Mouse (Mus musculus) forebrain, embryonic 16.5 days (tissue): Measurements from ENCODE around the gene Lclat1. TPM values are rescaled to one million over a fixed set of nuclear protein-coding genes. Genes with fewer than 3 reads are reported as not detected.
"Not testable (repeated sequence)": the region's sequence is repeated elsewhere in the genome, so short reads cannot be mapped to it uniquely, and the experiment has no call there.

Source experiments
- ATAC-seq: fragments of 200-750 bp; cut with Nextera tagmentation; 2 replicates; pipeline ENCODE4 v1.8.0; 2017; ENCODE audit warnings: mild to moderate bottlenecking, moderate library complexity
- H3K27ac ChIP-seq: fragments of 300-500 bp; sonication (generic); 2 replicates; pipeline ENCODE4 v1.5.1; 2014; ENCODE audit warnings: low read length, control low read depth
- H3K27me3 ChIP-seq: fragments of 300-500 bp; sonication (generic); replicated peaks from 2 replicates; pipeline ENCODE4 v1.6.1; 2014; ENCODE audit warnings: low read length; ENCODE audit not compliant: control insufficient read depth, insufficient read depth
- H3K36me3 ChIP-seq: fragments of 300-500 bp; sonication (generic); 2 replicates; pipeline ENCODE4 v1.6.1; 2014; ENCODE audit not compliant: control insufficient read depth, insufficient read depth
- H3K4me1 ChIP-seq: fragments of 300-500 bp; sonication (generic); replicated peaks from 2 replicates; pipeline ENCODE4 v1.6.1; 2014; ENCODE audit warnings: low read length; ENCODE audit not compliant: control insufficient read depth, insufficient read depth
- H3K4me2 ChIP-seq: fragments of 300-500 bp; sonication (generic); 2 replicates; pipeline ENCODE4 v1.6.1; 2014; ENCODE audit warnings: mild to moderate bottlenecking, low read length, control low read depth
- H3K4me3 ChIP-seq: fragments of 300-500 bp; sonication (generic); replicated peaks from 2 replicates; pipeline ENCODE4 v1.5.1; 2014; ENCODE audit warnings: mild to moderate bottlenecking, low read length, control low read depth
- H3K9ac ChIP-seq: fragments of 300-500 bp; sonication (generic); replicated peaks from 2 replicates; pipeline ENCODE4 v1.6.1; 2014; ENCODE audit warnings: low read depth, low read length, control low read depth
- H3K9me3 ChIP-seq: fragments of 300-500 bp; sonication (generic); 2 replicates; pipeline ENCODE4 v1.6.1; 2016; ENCODE audit warnings: low read length; ENCODE audit not compliant: control insufficient read depth
- WGBS: fragments of 180-500 bp; shearing (Covaris S2); extraction: QIAGEN DNeasy Blood & Tissue Kit; methylation state at CpG from one replicate; pipeline ENCODE4 v1.1.7; 2014; 5-methylcytosine and 5-hydroxymethylcytosine counted together
- polyA plus RNA-seq: library from polyadenylated mRNA; unstranded; fragments of >200 nt; fragmentation: Nextera tagmentation; extraction: Ambion mirVana; gene quantifications from 2 replicates; pipeline ENCODE4 v1.2.1, GENCODE M21; 2015

Lclat1 gene
- polyA plus RNA-seq, 1 experiment from 2014 or later, result 9.8 TPM

- Histone ChIP-seq H3K9me3 (no peaks in the 10 kb centered on the region), H3K4me1 (no peaks in the 10 kb centered on the region), H3K36me3 (no peaks in the 10 kb centered on the region), H3K27me3 (no peaks in the 10 kb centered on the region), H3K4me2 (no peak overlapping the region), H3K27ac (no peak overlapping the region), H3K4me3 (no peak overlapping the region), H3K9ac (no peak overlapping the region)
- ATAC-seq, result no peak
- 91% methylated on average over 2 of the region's 2 CpGs for WGBS
Observed at GRCm38 (mm10) chr17:73262558-73262957, 154.8 kb downstream of the Lclat1 start.

DNA sequence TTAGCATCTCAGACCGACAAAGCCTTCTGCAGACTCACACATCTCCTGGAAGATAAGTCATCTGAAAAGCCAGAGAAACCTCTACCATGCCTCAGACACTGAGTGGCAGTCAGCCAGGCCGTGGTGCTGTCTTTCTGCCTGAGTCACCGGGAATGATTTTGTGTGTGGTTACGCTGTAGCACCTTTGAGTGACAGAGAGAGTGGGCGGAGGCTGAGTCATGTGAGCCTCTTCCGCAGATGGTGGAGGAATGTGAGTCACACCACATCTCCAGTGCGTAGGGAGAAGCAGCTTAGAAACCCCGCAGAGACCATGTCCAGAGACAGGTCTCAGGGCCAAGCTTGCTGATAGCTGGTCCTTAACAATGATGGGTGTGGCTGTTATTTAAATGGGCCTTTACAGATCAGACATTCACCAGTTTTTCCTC lies 155.3 kb downstream of the Lclat1 start:
- no peak overlapping the region for H3K27ac ChIP-seq
- WGBS, result 89% methylated on average over 8 of the region's 8 CpGs
- no peaks in the 10 kb centered on the region for H3K36me3 ChIP-seq
- no peak overlapping the region for H3K9ac ChIP-seq
- no peak overlapping the region for H3K4me2 ChIP-seq
- H3K27me3 ChIP-seq, result no peaks in the 10 kb centered on the region
- no peaks in the 10 kb centered on the region for H3K4me1 ChIP-seq
- H3K4me3 ChIP-seq, result no peak overlapping the region
- no peak for ATAC-seq
- H3K9me3 ChIP-seq, result no peaks in the 10 kb centered on the region

GRCm38 (mm10) chr17:73270871-73271796 lies 163.3 kb downstream of the Lclat1 start:
- Histone ChIP-seq H3K36me3 (no peaks in the 10 kb centered on the region), H3K4me3 (no peak overlapping the region), H3K4me2 (no peak overlapping the region), H3K9me3 (no peaks in the 10 kb centered on the region), H3K4me1 (peaks cover 12% of the 10 kb centered on the region), H3K27ac (peak overlapping the region; percentile 70), H3K9ac (no peak overlapping the region), H3K27me3 (no peaks in the 10 kb centered on the region)
- ATAC-seq, result peak; percentile 79
- WGBS, result 72% methylated on average over 15 of the region's 15 CpGs

GRCm38 (mm10) chr17:73271797-73272600 lies 164.2 kb downstream of the Lclat1 start:
- no peak overlapping the region for H3K9ac ChIP-seq
- H3K4me1 ChIP-seq, result peaks cover 12% of the 10 kb centered on the region
- peak overlapping the region; percentile 70 for H3K27ac ChIP-seq
- no peak overlapping the region for H3K4me2 ChIP-seq
- 77% methylated on average over 7 of the region's 7 CpGs for WGBS
- H3K4me3 ChIP-seq, result no peak overlapping the region
- peak; percentile 89 for ATAC-seq
- H3K9me3 ChIP-seq, result no peaks in the 10 kb centered on the region
- no peaks in the 10 kb centered on the region for H3K36me3 ChIP-seq
- no peaks in the 10 kb centered on the region for H3K27me3 ChIP-seq

GRCm38 (mm10) chr17:73273809-73274208 lies 166.0 kb downstream of the Lclat1 start:
- ATAC-seq, result no peak
- H3K4me3 ChIP-seq, result no peak overlapping the region
- WGBS, result 93% methylated on average over 7 of the region's 7 CpGs
- no peaks in the 10 kb centered on the region for H3K36me3 ChIP-seq
- peaks cover 12% of the 10 kb centered on the region for H3K4me1 ChIP-seq
- no peak overlapping the region for H3K9ac ChIP-seq
- H3K4me2 ChIP-seq, result no peak overlapping the region
- no peak overlapping the region for H3K27ac ChIP-seq
- no peaks in the 10 kb centered on the region for H3K27me3 ChIP-seq
- H3K9me3 ChIP-seq, result no peaks in the 10 kb centered on the region

- no peak overlapping the region for H3K9ac ChIP-seq
- H3K27ac ChIP-seq, result no peak overlapping the region
- no peaks in the 10 kb centered on the region for H3K27me3 ChIP-seq
- ATAC-seq, result no peak
- 90% methylated on average over 10 of the region's 10 CpGs for WGBS
- H3K4me1 ChIP-seq, result peaks cover 12% of the 10 kb centered on the region
- no peak overlapping the region for H3K4me3 ChIP-seq
- H3K9me3 ChIP-seq, result no peaks in the 10 kb centered on the region
- H3K4me2 ChIP-seq, result no peak overlapping the region
- H3K36me3 ChIP-seq, result no peaks in the 10 kb centered on the region
Observed at GRCm38 (mm10) chr17:73275066-73275465, 167.3 kb downstream of the Lclat1 start.

DNA sequence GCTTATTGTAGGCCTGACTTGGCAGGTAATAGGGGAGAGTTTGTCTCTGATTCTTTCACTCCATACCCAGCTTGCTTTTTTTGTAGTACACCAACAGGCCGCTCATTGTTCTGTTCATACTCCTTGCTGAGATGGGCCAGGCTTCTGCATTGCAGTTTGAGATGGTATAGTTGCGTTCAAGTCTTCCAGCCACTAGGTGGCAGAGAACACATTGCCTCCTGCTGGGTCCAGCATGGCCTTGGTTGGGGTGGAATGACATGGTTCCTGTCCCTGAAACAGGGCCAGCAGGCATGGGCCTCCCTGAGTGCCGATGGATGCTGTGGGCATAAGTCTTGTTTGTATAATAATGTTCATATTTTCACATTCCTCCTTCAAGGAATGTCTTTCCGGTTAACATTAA lies 170.0 kb downstream of the Lclat1 start:
- Histone ChIP-seq H3K36me3 (no peaks in the 10 kb centered on the region), H3K4me3 (no peak overlapping the region), H3K27me3 (no peaks in the 10 kb centered on the region), H3K9ac (no peak overlapping the region), H3K4me2 (no peak overlapping the region), H3K27ac (no peak overlapping the region), H3K9me3 (no peaks in the 10 kb centered on the region), H3K4me1 (no peaks in the 10 kb centered on the region)
- 92% methylated on average over 4 of the region's 4 CpGs for WGBS
- ATAC-seq, result no peak

DNA sequence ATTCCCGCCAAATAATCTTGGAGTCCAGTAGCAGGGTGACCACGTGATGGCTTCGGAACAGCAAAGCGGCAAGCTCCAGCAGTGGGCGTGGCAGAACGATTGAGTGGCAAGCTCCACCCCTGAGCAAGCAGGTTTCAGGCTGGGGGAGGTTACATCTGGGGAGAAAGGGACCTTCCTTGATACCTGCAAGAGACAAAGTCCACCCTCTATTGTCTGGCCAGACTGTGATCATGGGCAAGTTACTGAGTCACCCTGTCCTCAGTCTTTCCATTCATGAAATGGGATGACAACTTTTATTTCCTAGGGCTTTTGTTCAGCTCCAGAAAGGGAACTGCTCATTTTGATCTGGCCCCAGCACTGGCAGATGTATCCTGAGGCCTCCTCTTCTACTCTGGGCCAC lies 174.9 kb downstream of the Lclat1 start:
- 52% methylated on average over 6 of the region's 6 CpGs for WGBS
- not testable (repeated sequence) for ATAC-seq

DNA sequence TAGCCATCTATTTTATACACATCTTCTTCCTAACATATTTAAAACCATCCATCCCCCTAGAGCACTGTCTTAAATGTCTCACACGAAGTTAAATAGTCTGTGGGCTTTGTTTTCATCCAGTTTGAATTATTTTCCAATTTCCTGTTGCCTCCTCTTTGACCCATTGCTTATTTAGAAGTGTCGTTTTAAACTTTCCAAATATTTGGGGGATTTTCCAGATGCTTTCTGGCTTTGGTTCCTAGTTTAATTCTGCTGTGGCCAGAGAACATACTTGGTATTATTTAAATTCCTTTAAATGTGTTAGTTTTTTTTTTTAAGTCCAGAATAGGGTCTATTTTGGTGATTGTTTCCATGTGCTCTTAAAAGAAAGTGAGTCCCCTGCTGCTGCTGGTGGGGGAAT lies 176.5 kb downstream of the Lclat1 start:
- Histone ChIP-seq H3K4me2 (no peak overlapping the region), H3K9me3 (no peaks in the 10 kb centered on the region), H3K27me3 (no peaks in the 10 kb centered on the region), H3K9ac (no peak overlapping the region), H3K4me3 (no peak overlapping the region), H3K27ac (no peak overlapping the region), H3K36me3 (no peaks in the 10 kb centered on the region), H3K4me1 (no peaks in the 10 kb centered on the region)
- WGBS, result 61% methylated on average over 2 of the region's 2 CpGs
- ATAC-seq, result no peak

More for the DNA sequence above, 174.9 kb downstream of the Lclat1 start:
- not testable (repeated sequence) for H3K36me3 ChIP-seq, H3K4me2 ChIP-seq, H3K9ac ChIP-seq, H3K4me3 ChIP-seq, H3K27me3 ChIP-seq, H3K4me1 ChIP-seq, H3K9me3 ChIP-seq, H3K27ac ChIP-seq
